Mouse (Mus musculus): ENCODE data around the gene Actl7a. TPM values are rescaled to one million over a fixed set of nuclear protein-coding genes. Genes with fewer than 3 reads are reported as not detected.

Gene Actl7a
- polyA plus RNA-seq, 1 experiment from 2014 or later: not detected

DNA sequence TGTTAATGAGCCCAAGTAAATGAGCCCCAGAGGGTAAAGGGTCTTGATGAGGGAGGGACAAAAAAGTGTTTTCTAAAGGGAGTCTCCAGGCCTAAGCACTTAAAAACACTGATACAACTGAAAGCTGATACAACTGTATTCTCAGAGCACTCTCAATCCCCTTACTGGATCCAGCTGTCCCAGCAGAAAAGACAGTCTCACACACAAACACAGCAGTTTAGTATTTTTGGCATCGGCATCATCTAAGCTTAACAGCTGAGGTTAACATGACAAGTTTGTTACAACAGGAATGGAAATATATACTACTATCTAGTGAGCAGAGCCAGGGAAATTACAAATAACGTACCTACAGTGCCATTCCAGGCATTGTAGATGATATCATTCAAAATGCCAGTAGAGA, 3.1 kb downstream of the Actl7a start:
- Histone ChIP-seq H3K4me1 (ENCODE audit: control insufficient read depth, insufficient read depth, low read length) (no peaks in the 10 kb centered on the region), H3K4me3 (ENCODE audit: low read depth, low read length) (no peak overlapping the region), H3K9ac (replicated peaks; ENCODE audit: low read depth, low read length) (no peak overlapping the region), H3K27me3 (ENCODE audit: control insufficient read depth, insufficient read depth, low read length) (no peaks in the 10 kb centered on the region), H3K36me3 (ENCODE audit: control insufficient read depth, insufficient read depth, low read length) (peaks cover 25% of the 10 kb centered on the region), H3K4me2 (ENCODE audit: low read depth, low read length) (no peak overlapping the region), H3K27ac (ENCODE audit: low read depth, low read length) (no peak overlapping the region), H3K9me3 (ENCODE audit: control insufficient read depth, low read length) (no peaks in the 10 kb centered on the region)
- ATAC-seq (ENCODE audit: low read depth): no peak
- WGBS: 97% methylated on average over 2 of the region's 2 CpGs

DNA sequence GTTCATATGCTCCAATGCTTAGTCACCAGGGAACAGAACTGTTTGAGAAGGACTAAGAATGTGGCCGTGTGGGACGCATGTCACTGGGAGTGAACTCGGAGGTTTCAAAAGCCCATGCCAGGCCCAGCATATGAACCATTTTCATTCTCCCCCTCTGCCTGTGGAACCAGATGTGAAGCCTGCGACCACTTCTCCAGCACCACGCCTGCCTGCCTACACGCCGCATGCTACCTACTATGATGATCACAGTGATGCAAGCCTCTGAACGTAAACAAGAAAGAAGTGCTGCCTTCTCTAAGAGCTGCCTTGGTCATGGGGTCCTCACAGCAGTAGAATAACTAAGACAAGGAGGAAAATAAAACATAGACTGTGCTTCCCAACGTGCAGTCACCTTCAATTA, 4.2 kb downstream of the Actl7a start:
- no peaks in the 10 kb centered on the region for H3K27me3 ChIP-seq (ENCODE audit: control insufficient read depth, insufficient read depth, low read length)
- no peak for ATAC-seq (ENCODE audit: low read depth)
- no peak overlapping the region for H3K4me3 ChIP-seq (ENCODE audit: low read depth, low read length)
- H3K9me3 ChIP-seq (ENCODE audit: control insufficient read depth, low read length): no peaks in the 10 kb centered on the region
- H3K4me2 ChIP-seq (ENCODE audit: low read depth, low read length): no peak overlapping the region
- WGBS: 97% methylated on average over 9 of the region's 9 CpGs
- H3K27ac ChIP-seq (ENCODE audit: low read depth, low read length): no peak overlapping the region
- peaks cover 34% of the 10 kb centered on the region for H3K36me3 ChIP-seq (ENCODE audit: control insufficient read depth, insufficient read depth, low read length)
- H3K9ac ChIP-seq (replicated peaks; ENCODE audit: low read depth, low read length): no peak overlapping the region
- no peaks in the 10 kb centered on the region for H3K4me1 ChIP-seq (ENCODE audit: control insufficient read depth, insufficient read depth, low read length)

DNA sequence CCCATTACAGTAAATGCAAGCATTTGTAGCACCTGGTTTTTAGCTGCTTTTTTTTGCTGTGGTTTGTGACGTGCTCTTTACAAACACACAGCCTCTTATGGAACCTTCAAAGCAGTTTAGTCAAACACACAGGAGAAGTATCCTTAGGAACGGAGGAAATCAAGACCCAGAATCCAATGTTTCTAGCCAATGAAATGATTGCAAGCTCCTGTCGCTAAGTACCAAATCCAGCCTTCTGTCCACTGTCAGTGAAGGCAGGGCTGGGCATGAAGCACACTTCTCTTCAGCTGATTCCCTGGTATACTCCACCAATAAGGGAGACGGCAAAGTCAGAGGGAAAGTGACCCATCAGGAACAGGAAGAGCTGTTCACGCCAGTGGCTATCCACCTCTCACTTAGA, 12.8 kb downstream of the Actl7a start:
- H3K27ac ChIP-seq (ENCODE audit: low read depth, low read length): no peak overlapping the region
- no peak overlapping the region for H3K9ac ChIP-seq (replicated peaks; ENCODE audit: low read depth, low read length)
- H3K27me3 ChIP-seq (ENCODE audit: control insufficient read depth, insufficient read depth, low read length): no peaks in the 10 kb centered on the region
- no peaks in the 10 kb centered on the region for H3K4me1 ChIP-seq (ENCODE audit: control insufficient read depth, insufficient read depth, low read length)
- no peak overlapping the region for H3K4me3 ChIP-seq (ENCODE audit: low read depth, low read length)
- no peak for ATAC-seq (ENCODE audit: low read depth)
- no peak overlapping the region for H3K4me2 ChIP-seq (ENCODE audit: low read depth, low read length)
- peaks cover 75% of the 10 kb centered on the region for H3K36me3 ChIP-seq (ENCODE audit: control insufficient read depth, insufficient read depth, low read length)
- H3K9me3 ChIP-seq (ENCODE audit: control insufficient read depth, low read length): no peaks in the 10 kb centered on the region
- 96% methylated on average over 5 of the region's 5 CpGs for WGBS

DNA sequence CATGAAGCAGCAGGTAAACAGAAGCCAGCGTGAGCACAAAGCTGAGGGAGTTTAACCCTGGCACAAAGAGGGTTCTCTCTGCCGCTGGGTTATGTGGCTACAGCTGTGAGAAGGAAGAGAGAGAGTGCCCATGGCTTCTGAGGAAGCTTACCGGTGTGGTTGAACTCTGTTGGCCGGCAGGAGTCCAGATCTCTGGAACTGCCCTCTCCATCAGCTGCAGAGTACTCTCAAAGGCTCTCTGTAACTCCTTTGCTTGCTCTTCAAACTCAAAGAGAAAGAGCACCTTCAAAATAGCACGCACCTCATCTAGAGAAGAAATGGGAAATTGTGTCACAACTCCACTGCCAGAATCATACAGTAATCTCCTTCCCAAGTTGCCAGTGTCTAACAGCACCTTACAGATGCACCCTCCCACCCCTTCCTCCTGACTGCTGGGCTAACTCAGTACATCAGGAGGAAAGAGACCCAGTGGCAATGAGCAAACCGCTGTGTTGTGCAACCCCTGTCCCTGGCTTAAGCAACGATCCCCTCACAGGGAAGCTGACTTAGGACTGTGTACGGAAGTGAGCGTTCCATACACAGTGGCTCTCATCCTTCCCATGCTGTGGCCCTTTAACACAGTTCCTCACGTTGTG, 13.9 kb downstream of the Actl7a start:
- peaks cover 68% of the 10 kb centered on the region for H3K36me3 ChIP-seq (ENCODE audit: control insufficient read depth, insufficient read depth, low read length)
- 95% methylated on average over 10 of the region's 10 CpGs for WGBS
- H3K27ac ChIP-seq (ENCODE audit: low read depth, low read length): no peak overlapping the region
- H3K4me2 ChIP-seq (ENCODE audit: low read depth, low read length): no peak overlapping the region
- H3K9me3 ChIP-seq (ENCODE audit: control insufficient read depth, low read length): no peaks in the 10 kb centered on the region
- no peak for ATAC-seq (ENCODE audit: low read depth)
- H3K27me3 ChIP-seq (ENCODE audit: control insufficient read depth, insufficient read depth, low read length): no peaks in the 10 kb centered on the region
- no peak overlapping the region for H3K9ac ChIP-seq (replicated peaks; ENCODE audit: low read depth, low read length)
- no peaks in the 10 kb centered on the region for H3K4me1 ChIP-seq (ENCODE audit: control insufficient read depth, insufficient read depth, low read length)
- H3K4me3 ChIP-seq (ENCODE audit: low read depth, low read length): no peak overlapping the region

DNA sequence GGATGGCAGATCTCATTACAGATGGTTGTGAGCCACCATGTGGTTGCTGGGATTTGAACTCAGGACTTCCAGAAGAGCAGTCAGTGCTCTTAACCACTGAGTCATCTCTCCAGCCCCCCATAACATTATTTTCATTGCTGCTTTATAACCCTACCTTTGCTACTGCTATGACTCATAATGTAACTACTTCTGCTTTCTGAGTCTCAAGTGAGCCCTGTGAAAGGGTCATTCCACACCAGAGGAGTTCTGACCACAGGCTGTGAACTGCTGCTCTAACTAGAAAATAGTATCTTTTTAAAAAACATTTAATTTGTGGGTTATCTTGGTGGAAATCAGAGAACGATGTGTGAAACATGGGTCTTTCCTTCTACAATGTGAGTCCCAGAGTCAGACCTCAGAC, 14.5 kb downstream of the Actl7a start:
- Histone ChIP-seq H3K27me3 (ENCODE audit: control insufficient read depth, insufficient read depth, low read length) (no peaks in the 10 kb centered on the region), H3K27ac (ENCODE audit: low read depth, low read length) (no peak overlapping the region), H3K4me3 (ENCODE audit: low read depth, low read length) (no peak overlapping the region), H3K4me1 (ENCODE audit: control insufficient read depth, insufficient read depth, low read length) (no peaks in the 10 kb centered on the region), H3K9me3 (ENCODE audit: control insufficient read depth, low read length) (no peaks in the 10 kb centered on the region), H3K9ac (replicated peaks; ENCODE audit: low read depth, low read length) (no peak overlapping the region), H3K4me2 (ENCODE audit: low read depth, low read length) (no peak overlapping the region), H3K36me3 (ENCODE audit: control insufficient read depth, insufficient read depth, low read length) (peaks cover 72% of the 10 kb centered on the region)
- 98% methylated on average over 1 of the region's 1 CpGs for WGBS
- ATAC-seq (ENCODE audit: low read depth): no peak

DNA sequence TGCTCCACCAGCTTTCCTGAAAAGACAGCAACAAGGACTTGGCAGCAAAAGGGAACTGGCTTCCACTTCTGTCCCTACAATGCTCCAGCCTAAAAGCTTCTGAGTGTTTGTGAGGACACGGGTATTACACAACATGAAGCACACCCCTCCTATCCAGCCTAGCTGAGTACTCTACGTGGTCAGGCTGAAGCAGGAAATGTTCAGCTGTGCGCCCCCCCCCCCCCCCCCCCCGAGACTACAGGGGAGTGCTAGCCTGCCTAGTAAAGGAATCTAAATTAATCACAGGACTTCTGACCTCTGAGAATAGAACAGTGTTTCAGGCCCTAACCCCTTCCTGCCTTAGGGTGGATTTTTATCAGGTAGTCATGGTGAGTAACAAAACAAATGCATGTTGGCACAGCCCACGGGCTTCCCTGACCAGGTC, 24.7 kb downstream of the Actl7a start:
- no peaks in the 10 kb centered on the region for H3K27me3 ChIP-seq (ENCODE audit: control insufficient read depth, insufficient read depth, low read length)
- no peak overlapping the region for H3K9ac ChIP-seq (replicated peaks; ENCODE audit: low read depth, low read length)
- no peaks in the 10 kb centered on the region for H3K9me3 ChIP-seq (ENCODE audit: control insufficient read depth, low read length)
- no peak overlapping the region for H3K4me3 ChIP-seq (ENCODE audit: low read depth, low read length)
- WGBS: 81% methylated on average over 5 of the region's 5 CpGs
- no peak overlapping the region for H3K27ac ChIP-seq (ENCODE audit: low read depth, low read length)
- H3K4me1 ChIP-seq (ENCODE audit: control insufficient read depth, insufficient read depth, low read length): no peaks in the 10 kb centered on the region
- H3K4me2 ChIP-seq (ENCODE audit: low read depth, low read length): no peak overlapping the region
- no peak for ATAC-seq (ENCODE audit: low read depth)
- H3K36me3 ChIP-seq (ENCODE audit: control insufficient read depth, insufficient read depth, low read length): peaks cover 74% of the 10 kb centered on the region

DNA sequence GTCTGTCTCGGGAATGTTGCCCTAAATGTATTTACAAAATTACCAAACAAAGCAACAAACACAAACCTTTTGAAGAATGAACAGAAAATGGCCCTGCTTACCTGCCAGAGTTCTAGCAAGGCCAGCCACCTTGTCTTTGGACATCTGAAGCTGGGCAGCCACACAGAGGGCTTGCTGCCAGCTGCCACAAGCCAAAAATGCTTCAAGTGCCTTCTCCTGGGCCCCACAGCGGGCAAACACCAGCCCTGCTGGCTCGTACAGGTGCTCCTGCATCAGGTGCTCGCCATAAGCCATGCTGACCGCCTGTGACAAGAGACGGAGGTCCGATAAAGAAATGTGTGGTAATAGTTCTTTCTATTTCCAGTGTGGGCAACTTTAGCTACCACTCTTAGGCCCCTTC, 25.7 kb downstream of the Actl7a start:
- peaks cover 79% of the 10 kb centered on the region for H3K36me3 ChIP-seq (ENCODE audit: control insufficient read depth, insufficient read depth, low read length)
- H3K27ac ChIP-seq (ENCODE audit: low read depth, low read length): no peak overlapping the region
- no peak overlapping the region for H3K4me3 ChIP-seq (ENCODE audit: low read depth, low read length)
- no peaks in the 10 kb centered on the region for H3K27me3 ChIP-seq (ENCODE audit: control insufficient read depth, insufficient read depth, low read length)
- ATAC-seq (ENCODE audit: low read depth): no peak
- no peak overlapping the region for H3K4me2 ChIP-seq (ENCODE audit: low read depth, low read length)
- WGBS: 96% methylated on average over 7 of the region's 7 CpGs
- no peak overlapping the region for H3K9ac ChIP-seq (replicated peaks; ENCODE audit: low read depth, low read length)
- no peaks in the 10 kb centered on the region for H3K9me3 ChIP-seq (ENCODE audit: control insufficient read depth, low read length)
- no peaks in the 10 kb centered on the region for H3K4me1 ChIP-seq (ENCODE audit: control insufficient read depth, insufficient read depth, low read length)

DNA sequence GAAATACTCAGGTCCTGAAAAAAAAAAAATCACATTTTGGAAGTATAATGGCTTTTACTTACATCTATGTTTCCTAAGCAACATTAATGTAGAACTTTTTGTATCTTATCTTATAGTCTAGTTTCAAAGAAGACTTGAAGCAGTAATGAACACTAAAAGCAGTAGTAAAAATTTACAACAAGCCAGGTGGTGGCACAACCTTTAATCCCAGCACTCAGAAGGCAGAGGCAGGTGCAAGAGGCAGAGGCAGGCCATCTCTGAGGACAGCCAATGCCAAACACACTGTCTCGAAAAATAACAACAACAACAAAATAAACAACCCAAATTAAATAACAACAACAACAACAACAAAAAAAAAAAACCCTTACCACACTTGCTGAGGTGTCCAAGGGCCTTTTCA, 27.9 kb downstream of the Actl7a start:
- Histone ChIP-seq H3K4me1 (ENCODE audit: control insufficient read depth, insufficient read depth, low read length) (no peaks in the 10 kb centered on the region), H3K36me3 (ENCODE audit: control insufficient read depth, insufficient read depth, low read length) (peaks cover 78% of the 10 kb centered on the region), H3K4me3 (ENCODE audit: low read depth, low read length) (no peak overlapping the region), H3K27ac (ENCODE audit: low read depth, low read length) (no peak overlapping the region), H3K27me3 (ENCODE audit: control insufficient read depth, insufficient read depth, low read length) (no peaks in the 10 kb centered on the region), H3K9ac (replicated peaks; ENCODE audit: low read depth, low read length) (no peak overlapping the region), H3K4me2 (ENCODE audit: low read depth, low read length) (no peak overlapping the region), H3K9me3 (ENCODE audit: control insufficient read depth, low read length) (no peaks in the 10 kb centered on the region)
- WGBS: 87% methylated on average over 1 of the region's 1 CpGs
- ATAC-seq (ENCODE audit: low read depth): no peak

DNA sequence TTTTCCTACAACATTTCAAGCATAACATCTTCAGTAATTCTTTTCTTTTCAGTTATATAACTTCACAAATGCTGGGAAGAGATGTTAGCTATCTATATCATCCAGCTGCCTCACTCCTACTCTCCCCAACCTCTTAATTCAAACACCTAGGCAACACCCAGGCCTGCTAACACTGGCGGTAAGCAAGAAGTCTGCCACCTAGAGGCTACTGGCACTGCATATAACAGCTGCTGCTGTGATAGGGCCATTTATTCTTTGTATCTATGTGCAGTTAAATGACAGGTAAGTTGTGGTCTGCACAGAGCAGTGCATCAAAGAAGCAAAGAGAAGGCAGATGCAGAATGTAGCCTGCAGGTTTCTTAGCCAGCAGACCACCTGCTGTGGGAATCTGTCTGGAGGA, 48.2 kb downstream of the Actl7a start:
- Histone ChIP-seq H3K4me3 (ENCODE audit: low read depth, low read length) (no peak overlapping the region), H3K27ac (ENCODE audit: low read depth, low read length) (no peak overlapping the region), H3K36me3 (ENCODE audit: control insufficient read depth, insufficient read depth, low read length) (peaks cover 81% of the 10 kb centered on the region), H3K9me3 (ENCODE audit: control insufficient read depth, low read length) (no peaks in the 10 kb centered on the region), H3K4me1 (ENCODE audit: control insufficient read depth, insufficient read depth, low read length) (no peaks in the 10 kb centered on the region), H3K4me2 (ENCODE audit: low read depth, low read length) (no peak overlapping the region), H3K9ac (replicated peaks; ENCODE audit: low read depth, low read length) (no peak overlapping the region), H3K27me3 (ENCODE audit: control insufficient read depth, insufficient read depth, low read length) (no peaks in the 10 kb centered on the region)
- ATAC-seq (ENCODE audit: low read depth): peak; percentile 46; the same call in 1 of the 2 replicates
- 61% methylated on average over 1 of the region's 1 CpGs for WGBS
